Mouse (Mus musculus): ENCODE results near the gene Cpsf4l. TPM values are rescaled to one million over a fixed set of nuclear protein-coding genes. Genes with fewer than 3 reads are reported as not detected.
A peak's percentile ranks its signal among the peaks of the same experiment; 100 is the strongest.

Gene Cpsf4l
- polyA plus RNA-seq, 1 experiment: not detected

DNA sequence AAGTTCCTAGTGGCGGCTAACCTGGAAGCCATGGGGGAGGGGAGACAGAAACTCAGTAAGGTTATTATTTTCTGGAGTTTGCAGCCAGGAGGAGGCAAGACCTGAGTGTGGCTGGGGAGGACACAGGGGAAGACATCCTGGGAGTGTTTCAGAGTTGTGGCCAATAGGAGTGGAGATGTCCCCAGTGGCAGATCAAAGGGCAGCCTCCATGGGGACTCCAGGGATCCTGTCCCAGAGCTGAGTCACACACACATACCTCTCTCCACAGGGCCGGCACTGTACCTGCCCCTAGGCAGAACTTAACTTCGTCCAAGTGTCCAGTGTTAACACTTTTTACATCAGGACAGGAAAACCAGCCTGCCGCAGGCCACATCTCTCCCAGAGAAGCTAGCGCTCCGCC is 25.3 kb upstream of the Cpsf4l start:
- Histone ChIP-seq H3K36me3 (ENCODE audit: control insufficient read depth, insufficient read depth, low read length) (no peaks in the 10 kb centered on the region; the same call in 1 of the 2 replicates), H3K4me3 (ENCODE audit: low read depth, low read length) (no peak overlapping the region), H3K4me1 (ENCODE audit: control insufficient read depth, insufficient read depth, insufficient read length, low read length) (peaks cover 65% of the 10 kb centered on the region), H3K27ac (ENCODE audit: insufficient read depth, low read depth, low read length) (peak overlapping the region; percentile 22; the same call in 1 of the 2 replicates), H3K27me3 (ENCODE audit: control insufficient read depth, insufficient read depth, low read length) (no peaks in the 10 kb centered on the region)
- WGBS: 34% methylated on average over 6 of the region's 6 CpGs
- TF ChIP-seq POLR2A (IDR thresholded peaks at IDR 0.05; ENCODE audit: low read depth, low read length): no peak

DNA sequence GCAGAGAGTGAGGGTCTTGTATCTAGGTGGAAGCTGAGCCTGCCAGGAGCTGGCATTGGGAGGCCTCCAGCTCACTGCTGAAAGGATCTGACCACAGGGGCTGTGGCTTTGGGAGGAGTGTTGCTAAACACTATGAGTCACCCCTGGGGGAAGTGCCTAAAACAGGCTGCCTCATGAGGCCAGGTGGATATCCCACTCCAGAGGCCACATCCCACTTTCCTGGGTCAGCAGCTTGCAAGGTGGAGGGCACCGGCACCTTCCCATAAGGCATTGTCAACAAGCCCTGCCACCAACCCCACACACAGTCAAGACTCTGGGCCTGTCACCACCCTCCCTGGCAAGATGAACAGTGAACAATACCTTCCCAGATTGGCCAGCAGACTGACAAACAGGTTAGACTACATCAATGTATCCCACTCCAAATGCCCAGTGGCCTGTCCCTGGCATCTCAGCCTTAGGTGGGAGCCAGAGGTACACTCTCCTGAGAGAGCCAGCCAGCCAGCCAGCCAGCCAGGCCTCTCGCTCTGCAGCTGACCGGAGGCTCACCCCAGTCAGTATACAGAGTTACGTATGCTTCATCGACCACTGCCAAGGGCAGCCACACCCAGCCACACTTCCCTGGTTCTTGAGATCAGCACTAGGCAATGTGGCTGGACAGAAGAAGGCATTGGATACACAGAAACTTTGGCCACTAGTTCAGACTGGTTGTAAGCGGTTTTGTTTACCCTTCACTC is 24.0 kb upstream of the Cpsf4l start:
- H3K36me3 ChIP-seq (ENCODE audit: control insufficient read depth, insufficient read depth, low read length): peaks cover 7% of the 10 kb centered on the region
- 15% methylated on average over 6 of the region's 6 CpGs for WGBS
- H3K4me3 ChIP-seq (ENCODE audit: low read depth, low read length): no peak overlapping the region
- peak overlapping the region; percentile 72 for H3K27ac ChIP-seq (ENCODE audit: insufficient read depth, low read depth, low read length)
- H3K4me1 ChIP-seq (ENCODE audit: control insufficient read depth, insufficient read depth, insufficient read length, low read length): peaks cover 55% of the 10 kb centered on the region
- TF ChIP-seq POLR2A (IDR thresholded peaks at IDR 0.05; ENCODE audit: low read depth, low read length) (no peak), CTCF (IDR thresholded peaks at IDR 0.05; ENCODE audit: extremely low read depth, insufficient read length, insufficient replicate concordance, low read depth, low read length) (no peak)
- no peaks in the 10 kb centered on the region for H3K27me3 ChIP-seq (ENCODE audit: control insufficient read depth, insufficient read depth, low read length)

DNA sequence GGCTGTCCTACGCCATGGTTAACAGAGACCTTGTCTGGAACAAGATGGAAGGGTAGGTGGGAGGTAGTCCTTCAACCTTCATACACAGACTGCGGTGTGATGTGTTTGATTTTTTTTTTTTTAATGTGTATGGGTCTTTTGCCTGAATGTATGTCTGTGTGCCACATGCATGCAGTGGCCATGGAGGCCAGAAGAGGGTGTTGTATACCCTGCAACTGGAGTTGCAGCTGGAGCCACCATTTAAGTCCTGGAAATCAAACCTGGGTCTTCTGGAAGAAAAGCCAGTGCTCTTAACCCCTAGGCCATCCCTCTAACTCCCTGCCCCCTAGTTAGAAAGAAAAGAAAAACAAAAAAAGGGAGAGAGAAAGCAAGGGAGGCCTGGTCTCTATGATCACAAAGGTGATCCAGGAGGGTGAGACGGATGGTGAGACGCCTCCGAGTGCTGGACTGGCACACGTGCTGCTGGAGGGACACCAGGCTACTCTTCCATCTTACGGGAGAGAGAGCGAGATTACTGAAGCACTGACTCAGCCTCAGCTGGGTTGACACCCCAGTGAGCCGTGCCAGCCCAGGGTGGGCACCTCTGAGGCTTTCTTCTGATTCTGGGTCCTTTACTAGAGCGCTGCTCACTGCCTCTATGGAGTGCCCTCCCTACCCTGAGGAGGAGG is 22.3 kb upstream of the Cpsf4l start:
- H3K36me3 ChIP-seq (ENCODE audit: control insufficient read depth, insufficient read depth, low read length): peaks cover 24% of the 10 kb centered on the region
- TF ChIP-seq POLR2A (IDR thresholded peaks at IDR 0.05; ENCODE audit: low read depth, low read length): no peak
- TF ChIP-seq CTCF (IDR thresholded peaks at IDR 0.05; ENCODE audit: extremely low read depth, insufficient read length, insufficient replicate concordance, low read depth, low read length): peak; percentile 18; the same call in 1 of the 2 replicates
- no peaks in the 10 kb centered on the region for H3K27me3 ChIP-seq (ENCODE audit: control insufficient read depth, insufficient read depth, low read length)
- H3K27ac ChIP-seq (ENCODE audit: insufficient read depth, low read depth, low read length): no peak overlapping the region
- 90% methylated on average over 10 of the region's 10 CpGs for WGBS
- H3K4me3 ChIP-seq (ENCODE audit: low read depth, low read length): no peak overlapping the region
- H3K4me1 ChIP-seq (ENCODE audit: control insufficient read depth, insufficient read depth, insufficient read length, low read length): peaks cover 45% of the 10 kb centered on the region

DNA sequence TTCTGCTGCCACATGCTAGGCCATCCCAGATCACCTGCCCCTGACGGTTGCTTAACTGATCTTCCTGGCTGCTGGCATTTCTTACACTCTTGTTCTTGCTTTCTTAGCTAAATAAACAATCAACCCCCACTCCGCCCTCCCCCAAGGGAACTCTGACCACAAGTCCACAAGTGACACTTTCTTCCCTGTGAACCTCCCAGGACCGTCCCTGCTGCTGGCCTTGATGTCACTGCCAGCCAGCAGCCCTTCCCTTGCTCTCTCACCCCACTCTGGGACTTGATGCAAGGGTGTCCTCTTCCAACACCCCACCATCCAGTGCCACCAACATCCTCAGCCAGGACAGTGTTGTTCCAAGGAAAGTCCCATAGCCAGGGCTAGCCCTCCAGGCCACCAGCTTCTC is 21.1 kb upstream of the Cpsf4l start:
- Histone ChIP-seq H3K36me3 (ENCODE audit: control insufficient read depth, insufficient read depth, low read length) (peaks cover 32% of the 10 kb centered on the region), H3K27me3 (ENCODE audit: control insufficient read depth, insufficient read depth, low read length) (no peaks in the 10 kb centered on the region), H3K27ac (ENCODE audit: insufficient read depth, low read depth, low read length) (peak overlapping the region; percentile 32), H3K4me1 (ENCODE audit: control insufficient read depth, insufficient read depth, insufficient read length, low read length) (peaks cover 47% of the 10 kb centered on the region), H3K4me3 (ENCODE audit: low read depth, low read length) (no peak overlapping the region)
- no peak for TF ChIP-seq CTCF (IDR thresholded peaks at IDR 0.05; ENCODE audit: extremely low read depth, insufficient read length, insufficient replicate concordance, low read depth, low read length)
- TF ChIP-seq POLR2A (IDR thresholded peaks at IDR 0.05; ENCODE audit: low read depth, low read length): no peak
- 23% methylated on average over 3 of the region's 3 CpGs for WGBS

DNA sequence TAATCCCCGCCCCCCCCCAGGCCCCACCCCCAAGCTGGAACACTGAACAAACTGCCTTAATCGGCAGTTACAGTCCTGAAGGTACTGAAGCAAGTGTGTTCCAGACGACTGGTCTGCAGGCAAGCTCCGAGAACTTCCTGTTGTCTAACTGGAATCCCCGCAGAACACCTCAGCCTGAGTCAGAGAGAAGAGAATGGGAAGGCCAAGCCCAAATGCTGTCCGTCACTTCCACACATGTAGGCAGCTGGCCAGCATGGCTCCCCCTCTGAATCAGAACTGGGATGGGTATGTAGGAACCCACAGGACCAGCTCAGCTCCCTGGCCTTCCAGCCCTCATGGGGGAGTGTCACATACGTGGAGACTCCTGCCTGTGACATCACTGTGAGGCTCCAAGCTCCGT is 20.1 kb upstream of the Cpsf4l start:
- Histone ChIP-seq H3K27me3 (ENCODE audit: control insufficient read depth, insufficient read depth, low read length) (no peaks in the 10 kb centered on the region), H3K4me3 (ENCODE audit: low read depth, low read length) (no peak overlapping the region), H3K27ac (ENCODE audit: insufficient read depth, low read depth, low read length) (no peak overlapping the region), H3K4me1 (ENCODE audit: control insufficient read depth, insufficient read depth, insufficient read length, low read length) (peaks cover 46% of the 10 kb centered on the region), H3K36me3 (ENCODE audit: control insufficient read depth, insufficient read depth, low read length) (peaks cover 32% of the 10 kb centered on the region)
- TF ChIP-seq CTCF (IDR thresholded peaks at IDR 0.05; ENCODE audit: extremely low read depth, insufficient read length, insufficient replicate concordance, low read depth, low read length) (no peak), POLR2A (IDR thresholded peaks at IDR 0.05; ENCODE audit: low read depth, low read length) (no peak)
- WGBS: 48% methylated on average over 8 of the region's 8 CpGs

DNA sequence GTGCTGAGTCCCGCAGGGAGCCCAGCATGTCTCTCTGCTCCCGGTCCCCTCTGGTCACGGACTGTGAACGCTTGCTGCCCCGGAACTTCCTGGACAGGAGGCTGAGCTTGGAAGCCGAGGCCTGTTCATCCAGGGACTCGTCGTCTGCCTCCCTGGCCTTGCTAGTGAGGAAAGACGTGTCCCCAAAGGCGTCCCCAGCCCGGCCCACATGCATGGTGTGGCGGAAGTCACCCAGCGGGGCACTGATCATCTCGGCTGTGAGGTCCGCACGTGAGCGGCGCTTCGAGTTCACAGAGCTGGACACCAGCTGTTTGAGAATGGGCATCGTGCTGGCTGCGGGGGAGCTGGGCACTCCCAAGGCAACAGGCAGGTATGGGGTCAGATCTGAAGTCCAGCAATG is 19.4 kb upstream of the Cpsf4l start:
- H3K36me3 ChIP-seq (ENCODE audit: control insufficient read depth, insufficient read depth, low read length): peaks cover 32% of the 10 kb centered on the region
- H3K4me3 ChIP-seq (ENCODE audit: low read depth, low read length): no peak overlapping the region
- 91% methylated on average over 21 of the region's 21 CpGs for WGBS
- no peaks in the 10 kb centered on the region for H3K27me3 ChIP-seq (ENCODE audit: control insufficient read depth, insufficient read depth, low read length)
- peaks cover 41% of the 10 kb centered on the region for H3K4me1 ChIP-seq (ENCODE audit: control insufficient read depth, insufficient read depth, insufficient read length, low read length)
- H3K27ac ChIP-seq (ENCODE audit: insufficient read depth, low read depth, low read length): no peak overlapping the region
- TF ChIP-seq CTCF (IDR thresholded peaks at IDR 0.05; ENCODE audit: extremely low read depth, insufficient read length, insufficient replicate concordance, low read depth, low read length): no peak
- no peak for TF ChIP-seq POLR2A (IDR thresholded peaks at IDR 0.05; ENCODE audit: low read depth, low read length)

DNA sequence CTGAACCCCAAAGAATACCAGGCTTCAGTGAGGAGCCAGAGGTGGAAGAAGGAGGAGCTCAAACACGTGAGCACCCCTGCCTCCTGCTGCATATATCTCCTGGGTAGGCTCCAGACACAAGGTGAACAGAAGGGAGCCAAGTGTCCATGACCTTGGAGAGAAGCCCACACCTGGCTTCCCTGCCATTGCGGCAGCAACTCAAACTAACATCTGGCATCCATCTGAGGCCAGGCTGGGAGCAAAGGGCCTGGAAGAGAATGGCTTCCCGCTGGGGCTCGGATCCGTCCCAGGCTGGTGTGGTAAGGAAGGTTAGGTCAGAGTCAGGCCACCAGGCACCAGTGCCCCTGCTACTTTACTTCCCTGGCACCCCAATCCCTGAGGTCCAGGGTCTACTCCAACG is 18.2 kb upstream of the Cpsf4l start:
- Histone ChIP-seq H3K27me3 (ENCODE audit: control insufficient read depth, insufficient read depth, low read length) (no peaks in the 10 kb centered on the region), H3K4me3 (ENCODE audit: low read depth, low read length) (no peak overlapping the region), H3K27ac (ENCODE audit: insufficient read depth, low read depth, low read length) (no peak overlapping the region), H3K36me3 (ENCODE audit: control insufficient read depth, insufficient read depth, low read length) (peaks cover 32% of the 10 kb centered on the region), H3K4me1 (ENCODE audit: control insufficient read depth, insufficient read depth, insufficient read length, low read length) (peaks cover 28% of the 10 kb centered on the region)
- TF ChIP-seq CTCF (IDR thresholded peaks at IDR 0.05; ENCODE audit: extremely low read depth, insufficient read length, insufficient replicate concordance, low read depth, low read length) (no peak), POLR2A (IDR thresholded peaks at IDR 0.05; ENCODE audit: low read depth, low read length) (0 out of 2 replicates have a peak, but pooled peaks have one; percentile 44)
- 58% methylated on average over 6 of the region's 6 CpGs for WGBS
